Mouse (Mus musculus): Measurements from ENCODE around the gene Pabpc1l.

GRCm38 (mm10) chr2:164089508-164089907, 64.3 kb downstream of the Pabpc1l start:
- TF ChIP-seq CTCF (IDR thresholded peaks at IDR 0.05; ENCODE audit: extremely low read depth, insufficient read depth, low read length) = no peak
- no peak for TF ChIP-seq POLR2A (IDR thresholded peaks at IDR 0.05; ENCODE audit: extremely low read depth, insufficient read depth, low read length)
